Mouse (Mus musculus) heart, embryonic 13.5 days (tissue): ENCODE measurements at regions not wholly inside any gene's neighbourhood (a gene's known extent, or its start where the extent isn't known, plus 50 kb on each side); places are given as distances from the start of the nearest gene placed in this dataset.

Source experiments
- ATAC-seq: fragments of 200-750 bp; cut with Nextera tagmentation; 2 replicates; pipeline ENCODE4 v1.8.0; 2017; ENCODE audit warnings: moderate TSS enrichment; ENCODE audit not compliant: insufficient number of reproducible peaks, low FRiP score, low TSS enrichment; ENCODE audit errors: extremely low read depth
- H3K27ac ChIP-seq: fragments of 300-500 bp; sonication (generic); replicated peaks from 2 replicates; pipeline ENCODE4 v1.5.1; 2015; ENCODE audit warnings: moderate library complexity, mild to moderate bottlenecking, inconsistent platforms
- H3K27me3 ChIP-seq: fragments of 300-500 bp; sonication (generic); replicated peaks from 2 replicates; pipeline ENCODE4 v1.6.1; 2015; ENCODE audit warnings: mild to moderate bottlenecking, inconsistent platforms
- H3K36me3 ChIP-seq: fragments of 300-500 bp; sonication (generic); 2 replicates; pipeline ENCODE4 v1.6.1; 2015; ENCODE audit warnings: mild to moderate bottlenecking, inconsistent platforms
- H3K4me1 ChIP-seq: fragments of 300-500 bp; sonication (generic); 2 replicates; pipeline ENCODE4 v1.6.1; 2015; ENCODE audit warnings: inconsistent platforms
- H3K4me2 ChIP-seq: fragments of 300-500 bp; sonication (generic); 2 replicates; pipeline ENCODE4 v1.6.1; 2015; ENCODE audit warnings: inconsistent platforms, mild to moderate bottlenecking, moderate library complexity
- H3K4me3 ChIP-seq: fragments of 300-500 bp; sonication (generic); 2 replicates; pipeline ENCODE4 v1.5.1; 2015; ENCODE audit warnings: moderate library complexity, mild to moderate bottlenecking, inconsistent platforms
- H3K9ac ChIP-seq: fragments of 300-500 bp; sonication (generic); 2 replicates; pipeline ENCODE4 v1.6.1; 2015; ENCODE audit warnings: inconsistent platforms, mild to moderate bottlenecking, moderate library complexity
- H3K9me3 ChIP-seq: fragments of 300-500 bp; sonication (generic); 2 replicates; pipeline ENCODE4 v1.6.1; 2016; ENCODE audit warnings: inconsistent platforms
- WGBS: fragments of 180-500 bp; shearing (Covaris S2); methylation state at CpG from one replicate; pipeline ENCODE4 v1.1.7; 2015; ENCODE audit warnings: mixed read lengths; 5-methylcytosine and 5-hydroxymethylcytosine counted together

DNA sequence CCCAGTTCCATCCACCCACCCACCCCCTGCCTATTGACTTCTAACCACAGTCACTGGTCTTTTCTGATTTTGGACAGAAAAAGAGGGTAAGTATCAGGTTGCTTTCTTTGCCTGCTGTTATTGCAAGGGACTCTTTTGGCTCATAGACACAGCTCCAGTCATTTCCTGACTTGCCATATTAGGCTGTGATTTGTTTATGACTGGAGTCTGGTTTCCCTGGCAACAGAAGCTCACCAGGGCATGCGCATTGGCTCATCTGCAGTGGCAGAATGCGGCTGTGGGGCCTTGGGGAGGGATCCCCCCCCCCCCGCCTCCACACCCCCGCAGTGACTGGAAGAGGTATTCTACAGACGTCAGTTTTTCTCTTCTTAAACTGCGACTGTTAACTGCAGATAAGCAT is 65.9 kb downstream of the Cdr1 start:
- 32% methylated on average over 4 of the region's 6 CpGs for whole genome bisulfite sequencing
- peak overlapping the region; percentile 44 for H3K4me2 ChIP-seq
- no peak for ATAC-seq

DNA sequence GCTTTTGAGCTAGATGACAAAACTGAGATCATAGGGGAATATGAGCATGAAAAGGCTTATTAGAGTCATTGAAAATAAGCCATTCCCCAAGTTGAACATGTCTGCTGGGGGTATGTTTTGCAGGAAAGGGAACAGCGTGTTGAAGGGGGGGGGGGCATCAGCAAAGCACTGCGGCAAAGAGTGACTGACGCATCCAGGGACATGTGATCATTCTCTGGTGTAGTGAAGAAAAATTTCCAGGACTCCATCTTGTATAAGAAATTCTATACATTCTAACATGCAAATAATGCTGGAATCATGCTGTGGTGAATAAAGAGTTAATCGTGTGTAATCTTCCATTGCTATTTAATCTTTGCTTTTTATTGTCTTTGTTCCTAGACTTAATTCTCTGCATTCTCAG is 68.0 kb downstream of the Cdr1 start:
- Histone ChIP-seq H3K9me3 (no peaks in the 10 kb centered on the region), H3K4me2 (no peak overlapping the region), H3K4me1 (no peaks in the 10 kb centered on the region), H3K36me3 (no peaks in the 10 kb centered on the region), H3K27ac (no peak overlapping the region), H3K9ac (no peak overlapping the region), H3K4me3 (no peak overlapping the region), H3K27me3 (no peaks in the 10 kb centered on the region)
- 82% methylated on average over 4 of the region's 4 CpGs for WGBS
- ATAC-seq, result no peak

More for the DNA sequence above, 65.9 kb downstream of the Cdr1 start:
- Histone ChIP-seq H3K4me1 (no peaks in the 10 kb centered on the region), H3K36me3 (no peaks in the 10 kb centered on the region), H3K27ac (no peak overlapping the region), H3K4me3 (no peak overlapping the region), H3K9ac (no peak overlapping the region), H3K27me3 (no peaks in the 10 kb centered on the region), H3K9me3 (no peaks in the 10 kb centered on the region)

DNA sequence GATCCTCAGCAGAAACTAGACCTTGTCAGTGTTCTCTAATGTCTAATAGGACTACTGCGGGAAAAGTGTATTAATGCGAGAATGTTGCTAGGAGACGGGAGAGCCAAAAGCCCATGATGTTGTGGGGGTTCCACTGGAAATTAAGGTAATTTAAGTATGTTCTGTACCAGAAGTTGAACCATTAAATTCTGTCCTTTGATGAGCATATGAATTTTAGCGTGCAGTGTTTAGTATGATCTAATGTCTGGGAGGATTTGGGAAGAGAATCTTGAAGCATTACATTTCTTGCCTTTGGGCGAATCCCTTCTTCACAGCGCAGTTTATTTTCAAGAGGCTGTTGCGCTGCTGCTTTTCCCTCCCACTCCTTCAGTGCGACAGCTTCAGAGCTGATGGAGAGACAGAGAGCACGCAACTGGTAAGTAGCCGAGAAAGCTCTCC is 69.3 kb downstream of the Cdr1 start:
- 37% methylated on average over 10 of the region's 10 CpGs for WGBS
- Histone ChIP-seq H3K4me1 (no peaks in the 10 kb centered on the region), H3K27me3 (no peaks in the 10 kb centered on the region), H3K9ac (no peak overlapping the region), H3K27ac (no peak overlapping the region), H3K4me3 (no peak overlapping the region), H3K36me3 (no peaks in the 10 kb centered on the region), H3K4me2 (peak overlapping the region; percentile 49), H3K9me3 (no peaks in the 10 kb centered on the region)
- ATAC-seq, result no peak
